Mouse (Mus musculus) neural tube, embryonic 14.5 days (tissue): ENCODE measurements at regions not wholly inside any gene's neighbourhood (a gene's known extent, or its start where the extent isn't known, plus 50 kb on each side); places are given as distances from the start of the nearest gene placed in this dataset.

Experiments
- ATAC-seq: fragments of 200-750 bp; cut with Nextera tagmentation; 2 replicates; pipeline ENCODE4 v1.8.0; 2017; ENCODE audit warnings: low read depth, mild to moderate bottlenecking, moderate TSS enrichment, moderate library complexity
- H3K27ac ChIP-seq: fragments of 300-500 bp; sonication (generic); 2 replicates; pipeline ENCODE4 v1.5.1; 2014; ENCODE audit warnings: low read depth, mild to moderate bottlenecking, control low read depth, low read length, moderate library complexity, mixed read lengths
- H3K27me3 ChIP-seq: fragments of 300-500 bp; sonication (generic); 2 replicates; pipeline ENCODE4 v1.6.1; 2014; ENCODE audit warnings: low read length; ENCODE audit not compliant: control insufficient read depth, insufficient read depth
- H3K36me3 ChIP-seq: fragments of 300-500 bp; sonication (generic); 2 replicates; pipeline ENCODE4 v1.6.1; 2014; ENCODE audit warnings: low read length, mixed read lengths; ENCODE audit not compliant: control insufficient read depth, insufficient read depth
- H3K4me1 ChIP-seq: fragments of 300-500 bp; sonication (generic); 2 replicates; pipeline ENCODE4 v1.6.1; 2014; ENCODE audit warnings: low read length; ENCODE audit not compliant: control insufficient read depth, insufficient read depth
- H3K4me2 ChIP-seq: fragments of 300-500 bp; sonication (generic); 2 replicates; pipeline ENCODE4 v1.6.1; 2014; ENCODE audit warnings: mild to moderate bottlenecking, low read depth, low read length, control low read depth
- H3K4me3 ChIP-seq: fragments of 300-500 bp; sonication (generic); 2 replicates; pipeline ENCODE4 v1.5.1; 2014; ENCODE audit warnings: low read depth, low read length, control low read depth, mixed read lengths
- H3K9ac ChIP-seq: fragments of 300-500 bp; sonication (generic); replicated peaks from 2 replicates; pipeline ENCODE4 v1.6.1; 2014; ENCODE audit warnings: low read depth, mild to moderate bottlenecking, control low read depth, low read length, mixed read lengths
- H3K9me3 ChIP-seq: fragments of 300-500 bp; sonication (generic); 2 replicates; pipeline ENCODE4 v1.6.1; 2016; ENCODE audit warnings: low read length; ENCODE audit not compliant: control insufficient read depth
- WGBS: fragments of 180-500 bp; shearing (Covaris S2); extraction: QIAGEN DNeasy Blood & Tissue Kit; methylation state at CpG from one replicate; pipeline ENCODE4 v1.1.7; 2014; 5-methylcytosine and 5-hydroxymethylcytosine counted together

DNA sequence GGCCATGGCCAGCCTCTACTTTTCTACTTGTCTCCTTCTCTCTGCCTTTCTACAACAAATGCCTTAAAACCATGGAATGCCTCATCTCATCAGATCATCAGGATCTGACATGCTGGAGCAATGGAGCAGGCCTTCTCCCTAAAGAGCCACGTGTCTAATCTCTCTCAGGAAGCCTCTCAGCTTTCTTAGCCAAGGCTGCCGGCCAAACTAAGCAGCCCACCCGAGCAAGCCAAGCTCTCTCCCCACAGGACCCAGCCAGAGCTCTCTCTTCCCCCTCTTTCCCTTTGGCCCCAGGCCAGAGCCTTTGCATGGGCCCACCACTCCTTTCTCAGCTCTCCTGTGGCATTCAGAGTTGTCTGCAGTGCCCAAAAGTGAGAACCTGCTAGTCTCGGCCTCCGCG is 1034.0 kb downstream of the Pcdh7 start:
- H3K27me3 ChIP-seq, result no peaks in the 10 kb centered on the region
- H3K4me2 ChIP-seq, result no peak overlapping the region
- H3K9me3 ChIP-seq, result no peaks in the 10 kb centered on the region
- peaks cover 4% of the 10 kb centered on the region; the same call in 1 of the 2 replicates for H3K4me1 ChIP-seq
- H3K9ac ChIP-seq, result no peak overlapping the region
- no peak for ATAC-seq
- WGBS, result 86% methylated on average over 6 of the region's 6 CpGs
- no peaks in the 10 kb centered on the region for H3K36me3 ChIP-seq
- H3K4me3 ChIP-seq, result no peak overlapping the region
- no peak overlapping the region for H3K27ac ChIP-seq
